Mouse (Mus musculus): ENCODE measurements around the gene Tmem127.
"Not testable (repeated sequence)": the region's sequence is repeated elsewhere in the genome, so short reads cannot be mapped to it uniquely, and the experiment has no call there.

The Tmem127 gene

GRCm38 (mm10) chr2:127269491-127270299 is 22.0 kb downstream of the Tmem127 start, which contains the start of gene Stard7:
Stard7 (plus strand) TSS chr2:127270218.
- DNase-seq (ENCODE audit: low spot score): peak; percentile 97

- DNase-seq (ENCODE audit: low spot score): peak; percentile 85
These were observed 22.8 kb downstream of the Tmem127 start for GRCm38 (mm10) chr2:127270300-127271041.

- peak; percentile 65 for DNase-seq (ENCODE audit: low spot score)
These were observed 23.4 kb downstream of the Tmem127 start for GRCm38 (mm10) chr2:127271042-127271515.

- DNase-seq (ENCODE audit: low spot score): not testable (repeated sequence)
These were observed 24.3 kb downstream of the Tmem127 start for GRCm38 (mm10) chr2:127272049-127272448.

- DNase-seq (ENCODE audit: low spot score): no peak
These were observed 25.1 kb downstream of the Tmem127 start for GRCm38 (mm10) chr2:127272806-127273205.

GRCm38 (mm10) chr2:127274590-127274989 is 26.9 kb downstream of the Tmem127 start:
- DNase-seq (ENCODE audit: low spot score): peak; percentile 30

- no peak for DNase-seq (ENCODE audit: low spot score)
These were observed 28.0 kb downstream of the Tmem127 start for GRCm38 (mm10) chr2:127275551-127276320.

- no peak for DNase-seq (ENCODE audit: low spot score)
These were observed 30.5 kb downstream of the Tmem127 start for GRCm38 (mm10) chr2:127278162-127278561.

- no peak for DNase-seq (ENCODE audit: low spot score)
These were observed 44.5 kb downstream of the Tmem127 start for GRCm38 (mm10) chr2:127292250-127292649.

- DNase-seq (ENCODE audit: low spot score): no peak
These were observed 49.5 kb downstream of the Tmem127 start for GRCm38 (mm10) chr2:127297001-127297805.

- DNase-seq (ENCODE audit: low spot score): no peak
These were observed 50.3 kb downstream of the Tmem127 start for GRCm38 (mm10) chr2:127298056-127298455.

- no peak for DNase-seq (ENCODE audit: low spot score)
These were observed 53.0 kb downstream of the Tmem127 start for GRCm38 (mm10) chr2:127300701-127301100.

GRCm38 (mm10) chr2:127301883-127302282 is 54.2 kb downstream of the Tmem127 start:
- no peak for DNase-seq (ENCODE audit: low spot score)

- not testable (repeated sequence) for DNase-seq (ENCODE audit: low spot score)
These were observed 56.5 kb downstream of the Tmem127 start for GRCm38 (mm10) chr2:127304192-127304591.

GRCm38 (mm10) chr2:127304609-127305210 is 57.0 kb downstream of the Tmem127 start:
- no peak for DNase-seq (ENCODE audit: low spot score)

GRCm38 (mm10) chr2:127306123-127306522 is 58.4 kb downstream of the Tmem127 start:
- no peak for DNase-seq (ENCODE audit: low spot score)

GRCm38 (mm10) chr2:127307179-127307578 is 59.5 kb downstream of the Tmem127 start:
- no peak for DNase-seq (ENCODE audit: low spot score)

- DNase-seq (ENCODE audit: low spot score): no peak
These were observed 61.0 kb downstream of the Tmem127 start for GRCm38 (mm10) chr2:127308660-127309059.

GRCm38 (mm10) chr2:127310246-127310645 is 62.5 kb downstream of the Tmem127 start:
- DNase-seq (ENCODE audit: low spot score): no peak

GRCm38 (mm10) chr2:127310685-127311084 is 63.0 kb downstream of the Tmem127 start:
- DNase-seq (ENCODE audit: low spot score): no peak
